Mouse (Mus musculus): ENCODE data around the gene Lztr1.

- TF ChIP-seq CTCF (IDR thresholded peaks at IDR 0.05; ENCODE audit: borderline replicate concordance, insufficient read depth, low read depth, low read length) (no peak), POLR2A (IDR thresholded peaks at IDR 0.05; ENCODE audit: borderline replicate concordance, insufficient read depth, low read length) (no peak)
Observed at GRCm38 (mm10) chr16:17556180-17556579, 47.7 kb downstream of the Lztr1 start.

Measured in cerebellum, adult 2 months (tissue).